Mouse (Mus musculus): ENCODE measurements around the gene Nkx2-4. TPM values are rescaled to one million over a fixed set of nuclear protein-coding genes. Genes with fewer than 3 reads are reported as not detected.
A peak's percentile ranks its signal among the peaks of the same experiment; 100 is the strongest.

Gene Nkx2-4
- 0.17 TPM in 1 of 2 replicates, not detected in the other for polyA plus RNA-seq (2016; fragmentation: Nextera tagmentation; extraction: Ambion mirVana)

GRCm38 (mm10) chr2:147085072-147085870 is at the start of gene Nkx2-4:
TSS of gene Nkx2-4 (minus strand) at chr2:147085445.
- H3K9me3 ChIP-seq, result no peaks in the 10 kb centered on the region
- peak within 1 kb of the TSS; percentile 35 for H3K27ac ChIP-seq
- WGBS, result under 1% methylated on average over 82 of the region's 82 CpGs
- H3K4me3 ChIP-seq, result peak within 1 kb of the TSS; percentile 39
- H3K27me3 ChIP-seq (ENCODE audit: insufficient read depth, poor library complexity, severe bottlenecking), result peaks cover 98% of the 10 kb centered on the region
- peak; percentile 53 for DNase-seq (ENCODE audit: low spot score)
- peaks cover 17% of the 10 kb centered on the region for H3K4me1 ChIP-seq (replicated peaks)
- no peaks in the 10 kb centered on the region for H3K36me3 ChIP-seq

DNA sequence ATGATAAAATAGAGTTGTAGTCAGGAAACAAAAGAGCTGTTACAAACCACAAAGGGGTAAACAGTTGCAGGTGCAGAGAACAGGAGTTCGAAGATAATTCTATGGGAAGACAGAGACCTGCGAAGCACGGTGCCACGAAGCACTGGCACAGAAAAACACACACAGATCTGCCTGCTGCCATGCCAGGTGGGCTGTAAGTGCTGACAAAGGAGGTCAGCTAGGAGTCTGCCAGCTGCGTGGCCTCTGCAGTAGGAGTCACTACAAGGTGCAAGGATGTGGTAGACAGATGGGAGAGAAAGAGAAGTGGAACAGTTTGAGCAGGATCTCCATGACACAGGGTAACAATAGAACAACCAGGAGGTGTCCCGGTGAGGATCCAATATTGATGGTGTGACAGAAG is 42.1 kb upstream of the Nkx2-4 start:
- Histone ChIP-seq H3K27me3 (ENCODE audit: insufficient read depth, poor library complexity, severe bottlenecking) (no peaks in the 10 kb centered on the region), H3K9me3 (no peaks in the 10 kb centered on the region), H3K4me1 (replicated peaks) (no peaks in the 10 kb centered on the region), H3K27ac (no peak overlapping the region), H3K36me3 (no peaks in the 10 kb centered on the region), H3K4me3 (no peak overlapping the region)
- 82% methylated on average over 6 of the region's 6 CpGs for WGBS
- DNase-seq (ENCODE audit: low spot score), result no peak

DNA sequence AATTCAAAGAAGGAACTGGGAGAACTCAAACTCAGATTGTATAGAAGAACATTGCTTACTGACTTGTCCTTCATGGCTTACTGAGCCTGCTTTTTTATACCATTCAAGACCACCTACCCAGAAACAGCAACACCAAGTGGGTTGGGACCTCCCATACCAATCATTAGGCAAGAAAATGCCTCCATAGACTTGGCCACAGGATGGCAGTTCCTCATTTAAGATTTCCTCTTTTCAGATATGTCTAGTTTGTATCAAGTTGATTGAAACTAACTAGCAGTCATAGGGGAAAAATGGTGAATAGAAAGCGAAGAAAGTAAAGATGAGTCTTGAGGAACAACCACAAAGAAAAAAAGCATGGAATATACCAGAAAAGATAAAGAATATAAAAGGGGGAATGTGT is 34.5 kb upstream of the Nkx2-4 start:
- 91% methylated on average over 1 of the region's 1 CpGs for WGBS

GRCm38 (mm10) chr2:147086441-147086840 is 1.2 kb upstream of the Nkx2-4 start:
- H3K36me3 ChIP-seq, result no peaks in the 10 kb centered on the region
- peaks cover 17% of the 10 kb centered on the region for H3K4me1 ChIP-seq (replicated peaks)
- no peak overlapping the region for H3K27ac ChIP-seq
- no peak for DNase-seq (ENCODE audit: low spot score)
- no peaks in the 10 kb centered on the region for H3K9me3 ChIP-seq
- WGBS, result 16% methylated on average over 5 of the region's 5 CpGs
- H3K4me3 ChIP-seq, result no peak overlapping the region
- peaks cover 91% of the 10 kb centered on the region for H3K27me3 ChIP-seq (ENCODE audit: insufficient read depth, poor library complexity, severe bottlenecking)

More for the DNA sequence above, 34.5 kb upstream of the Nkx2-4 start:
- Histone ChIP-seq H3K4me3 (no peak overlapping the region), H3K9me3 (no peaks in the 10 kb centered on the region), H3K36me3 (no peaks in the 10 kb centered on the region), H3K4me1 (replicated peaks) (no peaks in the 10 kb centered on the region), H3K27ac (no peak overlapping the region), H3K27me3 (ENCODE audit: insufficient read depth, poor library complexity, severe bottlenecking) (no peaks in the 10 kb centered on the region)
- DNase-seq (ENCODE audit: low spot score), result no peak

- H3K27ac ChIP-seq, result no peak overlapping the region
- no peaks in the 10 kb centered on the region for H3K36me3 ChIP-seq
- WGBS, result 8% methylated on average over 6 of the region's 6 CpGs
- no peak overlapping the region for H3K4me3 ChIP-seq
- no peak for DNase-seq (ENCODE audit: low spot score)
- H3K27me3 ChIP-seq (ENCODE audit: insufficient read depth, poor library complexity, severe bottlenecking), result peaks cover 96% of the 10 kb centered on the region
- no peaks in the 10 kb centered on the region for H3K9me3 ChIP-seq
- H3K4me1 ChIP-seq (replicated peaks), result peaks cover 17% of the 10 kb centered on the region
Observed at GRCm38 (mm10) chr2:147085937-147086336, 692 bp upstream of the Nkx2-4 start.

DNA sequence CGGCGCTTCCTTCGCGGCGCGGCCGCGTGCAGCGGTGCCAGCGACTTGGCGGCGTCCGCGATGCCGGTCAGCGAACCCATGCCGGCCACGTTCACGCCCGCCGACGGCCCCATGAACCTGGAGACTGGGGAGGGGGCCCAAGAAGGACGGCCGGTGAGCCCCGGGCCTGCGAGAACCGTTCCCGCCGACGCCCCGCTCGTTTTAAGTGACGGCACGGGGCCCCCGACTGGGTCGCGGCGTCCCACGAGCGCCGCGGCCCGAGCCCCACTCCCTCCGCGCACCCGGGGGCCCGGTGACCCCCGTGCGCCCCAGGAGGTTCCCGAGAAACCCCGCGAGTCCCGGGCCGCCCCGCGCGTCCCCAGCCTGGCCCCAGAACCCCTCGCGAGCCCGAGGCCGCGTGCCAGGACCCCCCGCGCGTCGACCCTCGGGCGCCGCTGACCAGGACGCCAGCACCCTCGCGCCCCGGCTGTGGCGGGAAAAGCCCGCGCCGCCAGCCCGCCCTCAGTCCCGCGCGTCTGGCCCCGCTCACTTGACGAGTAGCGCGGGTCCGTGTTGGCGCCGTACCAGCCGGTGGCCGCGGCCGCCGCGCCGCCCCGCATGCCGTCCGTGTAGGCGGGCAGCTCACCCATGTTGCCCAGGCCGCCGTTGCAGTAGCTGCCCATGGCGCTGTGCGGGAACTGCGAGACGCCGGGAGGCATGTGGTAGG is 726 bp downstream of the Nkx2-4 start:
- no peak for DNase-seq (ENCODE audit: low spot score)
- Histone ChIP-seq H3K4me1 (replicated peaks) (peaks cover 17% of the 10 kb centered on the region), H3K9me3 (no peaks in the 10 kb centered on the region), H3K36me3 (no peaks in the 10 kb centered on the region), H3K27me3 (ENCODE audit: insufficient read depth, poor library complexity, severe bottlenecking) (peaks cover 100% of the 10 kb centered on the region), H3K27ac (peak overlapping the region; percentile 35), H3K4me3 (peak overlapping the region; percentile 39)
- WGBS, result 2% methylated on average over 106 of the region's 106 CpGs

GRCm38 (mm10) chr2:147083471-147084365 is 1.5 kb downstream of the Nkx2-4 start:
- Histone ChIP-seq H3K4me1 (replicated peaks) (peaks cover 17% of the 10 kb centered on the region), H3K9me3 (no peaks in the 10 kb centered on the region), H3K27ac (peak overlapping the region; percentile 16; the same call in 1 of the 2 replicates), H3K4me3 (peak overlapping the region; percentile 39), H3K36me3 (no peaks in the 10 kb centered on the region), H3K27me3 (ENCODE audit: insufficient read depth, poor library complexity, severe bottlenecking) (peaks cover 100% of the 10 kb centered on the region)
- DNase-seq (ENCODE audit: low spot score), result peak; percentile 74
- WGBS, result under 1% methylated on average over 72 of the region's 72 CpGs

GRCm38 (mm10) chr2:147082391-147082790 is 2.9 kb downstream of the Nkx2-4 start:
- H3K27ac ChIP-seq, result no peak overlapping the region
- H3K36me3 ChIP-seq, result peaks cover 4% of the 10 kb centered on the region; the same call in 1 of the 2 replicates
- no peaks in the 10 kb centered on the region for H3K9me3 ChIP-seq
- peaks cover 17% of the 10 kb centered on the region for H3K4me1 ChIP-seq (replicated peaks)
- 69% methylated on average over 4 of the region's 4 CpGs for WGBS
- no peak overlapping the region for H3K4me3 ChIP-seq
- DNase-seq (ENCODE audit: low spot score), result no peak
- H3K27me3 ChIP-seq (ENCODE audit: insufficient read depth, poor library complexity, severe bottlenecking), result peaks cover 91% of the 10 kb centered on the region

DNA sequence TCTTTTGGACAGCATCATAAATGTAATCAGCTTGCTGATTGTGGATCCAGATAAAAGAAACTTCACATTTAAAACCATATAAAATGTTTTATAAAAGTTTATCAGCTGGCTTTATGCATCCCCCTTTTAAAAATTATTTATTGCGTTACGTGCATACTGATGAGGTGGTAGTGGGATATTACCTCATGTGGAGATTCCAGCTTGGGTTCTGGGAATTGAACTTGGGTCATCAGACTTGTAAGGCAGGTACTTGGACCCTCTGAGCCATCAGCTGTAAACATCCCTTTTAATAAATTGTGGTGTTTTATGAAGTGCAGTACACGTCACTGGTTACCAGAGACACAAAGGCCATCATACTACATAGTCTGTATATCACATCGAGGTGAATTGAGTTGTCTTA is 10.8 kb downstream of the Nkx2-4 start:
- H3K4me3 ChIP-seq, result no peak overlapping the region
- H3K36me3 ChIP-seq, result peaks cover 53% of the 10 kb centered on the region
- no peak for DNase-seq (ENCODE audit: low spot score)
- H3K27me3 ChIP-seq (ENCODE audit: insufficient read depth, poor library complexity, severe bottlenecking), result peaks cover 11% of the 10 kb centered on the region
- H3K9me3 ChIP-seq, result no peaks in the 10 kb centered on the region
- 98% methylated on average over 4 of the region's 4 CpGs for WGBS
- H3K27ac ChIP-seq, result no peak overlapping the region
- no peaks in the 10 kb centered on the region for H3K4me1 ChIP-seq (replicated peaks)

DNA sequence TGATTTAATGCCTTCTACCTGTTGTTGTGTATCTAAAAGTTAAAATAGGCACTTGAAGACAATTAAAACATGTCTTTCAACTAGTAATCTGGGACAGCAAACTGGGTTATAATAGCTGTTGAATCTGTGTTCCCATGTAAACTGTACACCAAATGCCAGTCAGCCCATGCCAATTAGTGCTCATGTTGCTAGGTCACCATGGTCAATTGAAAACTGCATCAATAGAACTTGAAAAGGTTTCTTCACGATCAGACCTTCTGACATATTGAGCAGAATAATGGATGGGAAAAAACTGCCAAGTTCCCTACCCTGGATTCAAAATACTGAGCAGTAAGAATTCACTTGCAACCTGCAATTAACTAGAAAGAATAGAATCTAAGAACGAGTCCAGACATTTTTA is 11.3 kb downstream of the Nkx2-4 start:
- Histone ChIP-seq H3K4me1 (replicated peaks) (peaks cover 3% of the 10 kb centered on the region; the same call in 1 of the 2 replicates), H3K27ac (no peak overlapping the region), H3K27me3 (ENCODE audit: insufficient read depth, poor library complexity, severe bottlenecking) (peaks cover 7% of the 10 kb centered on the region), H3K9me3 (no peaks in the 10 kb centered on the region), H3K4me3 (no peak overlapping the region), H3K36me3 (peaks cover 58% of the 10 kb centered on the region)
- 71% methylated on average over 2 of the region's 2 CpGs for WGBS
- DNase-seq (ENCODE audit: low spot score), result no peak

DNA sequence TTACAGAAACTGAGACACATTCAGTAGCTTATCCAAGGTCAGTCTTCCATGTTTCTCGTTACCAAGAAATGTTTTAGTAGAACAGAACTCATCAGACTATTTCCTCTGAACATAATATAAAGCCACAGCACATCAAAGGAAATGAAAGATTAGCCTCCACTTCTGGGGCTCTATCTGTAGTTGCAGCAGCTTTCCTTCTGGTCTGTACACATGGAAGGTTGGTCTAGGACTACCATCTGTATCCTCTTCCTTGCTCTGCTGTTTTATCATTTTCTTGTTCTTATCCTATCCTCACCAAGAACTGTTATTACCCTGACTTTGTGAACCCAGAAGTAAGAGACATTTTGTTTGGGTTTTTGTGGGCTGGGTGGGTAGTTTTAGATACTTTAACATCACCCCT is 14.9 kb downstream of the Nkx2-4 start:
- Histone ChIP-seq H3K27me3 (ENCODE audit: insufficient read depth, poor library complexity, severe bottlenecking) (no peaks in the 10 kb centered on the region), H3K4me3 (no peak overlapping the region), H3K4me1 (replicated peaks) (peaks cover 6% of the 10 kb centered on the region; the same call in 1 of the 2 replicates), H3K27ac (no peak overlapping the region), H3K9me3 (no peaks in the 10 kb centered on the region), H3K36me3 (peaks cover 45% of the 10 kb centered on the region)
- DNase-seq (ENCODE audit: low spot score), result no peak
- 92% methylated on average over 1 of the region's 1 CpGs for WGBS

DNA sequence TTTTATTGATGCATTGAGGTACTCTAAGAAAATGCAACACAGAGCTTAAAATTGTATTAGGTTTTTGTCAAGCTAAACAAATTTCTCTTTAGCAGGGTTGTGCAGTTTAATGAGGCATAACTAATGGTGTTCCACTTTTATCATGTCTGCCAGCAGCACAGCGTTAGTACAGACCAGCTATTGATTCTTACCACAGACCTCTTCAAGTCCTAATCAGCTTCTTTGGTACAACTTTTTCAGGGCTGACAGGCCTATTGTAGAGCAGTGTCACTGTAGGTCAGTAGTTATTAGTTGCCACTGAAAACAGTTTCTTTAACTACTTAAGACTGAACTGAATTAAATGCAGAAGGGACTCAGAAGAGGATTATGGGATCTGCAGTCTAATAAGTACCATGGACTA is 16.2 kb downstream of the Nkx2-4 start:
- no peak for DNase-seq (ENCODE audit: low spot score)
- Histone ChIP-seq H3K4me1 (replicated peaks) (peaks cover 6% of the 10 kb centered on the region; the same call in 1 of the 2 replicates), H3K4me3 (no peak overlapping the region), H3K36me3 (peaks cover 45% of the 10 kb centered on the region), H3K9me3 (no peaks in the 10 kb centered on the region), H3K27ac (no peak overlapping the region), H3K27me3 (ENCODE audit: insufficient read depth, poor library complexity, severe bottlenecking) (no peaks in the 10 kb centered on the region)
- 45% methylated on average over 1 of the region's 1 CpGs for WGBS
